Mouse (Mus musculus): Measurements from ENCODE around the gene Fryl. TPM values are rescaled to one million over a fixed set of nuclear protein-coding genes. Genes with fewer than 3 reads are reported as not detected.
"Not testable (repeated sequence)": the region's sequence is repeated elsewhere in the genome, so short reads cannot be mapped to it uniquely, and the experiment has no call there.

Fryl gene
- polyA plus RNA-seq, 1 experiment: 15.3 TPM

DNA sequence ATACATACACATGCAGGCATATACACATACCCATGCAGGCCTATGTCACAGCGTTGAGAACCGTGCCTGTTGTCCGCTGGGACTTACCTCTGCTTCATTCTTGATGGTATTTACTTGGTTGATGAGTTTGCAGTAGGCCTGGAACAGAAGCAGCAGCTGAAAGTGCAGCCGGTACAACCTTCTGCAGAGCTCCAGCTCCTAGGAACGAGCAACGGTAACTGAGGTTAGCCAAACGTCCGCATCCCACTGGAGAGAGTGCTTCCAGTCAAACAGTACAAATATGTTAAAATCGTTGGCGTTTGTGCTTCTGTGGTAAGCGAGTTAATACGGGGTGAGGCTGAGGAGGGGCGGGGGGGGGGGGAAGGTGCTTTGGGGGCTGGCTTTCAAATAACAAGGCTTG is 232.6 kb downstream of the Fryl start:
- TF ChIP-seq POLR2A (IDR thresholded peaks at IDR 0.05; ENCODE audit: insufficient read length, low read depth): no peak
- no peak for TF ChIP-seq CEBPB (IDR thresholded peaks at IDR 0.05; ENCODE audit: insufficient read depth, poor library complexity, severe bottlenecking)
- TF ChIP-seq MAX (IDR thresholded peaks at IDR 0.05; ENCODE audit: low read depth): no peak
- no peak for TF ChIP-seq MYOD1 (IDR thresholded peaks at IDR 0.05; ENCODE audit: control insufficient read depth in 1 of 3, insufficient read length in 2 of 3, low read depth in 2 of 3)
- TF ChIP-seq USF1 (IDR thresholded peaks at IDR 0.05; ENCODE audit: low read depth): no peak
- no peak for TF ChIP-seq MYOG (IDR thresholded peaks at IDR 0.05; ENCODE audit: control insufficient read depth in 1 of 3, insufficient read depth in 1 of 3, insufficient read length in 2 of 3, low read depth in 2 of 3)
- no peak for TF ChIP-seq POLR2AphosphoS2 (IDR thresholded peaks at IDR 0.05; ENCODE audit: insufficient read length, low read depth)
- TF ChIP-seq SRF (IDR thresholded peaks at IDR 0.05; ENCODE audit: control insufficient read depth, insufficient read length, low read depth): no peak
- no peak for TF ChIP-seq REST (IDR thresholded peaks at IDR 0.05; ENCODE audit: insufficient read depth, insufficient read length)
- TF ChIP-seq E2F4 (IDR thresholded peaks at IDR 0.05; ENCODE audit: insufficient read depth): no peak
- no peak for TF ChIP-seq TCF12 (IDR thresholded peaks at IDR 0.05; ENCODE audit: insufficient read depth, poor library complexity, severe bottlenecking)
- TF ChIP-seq TCF3 (IDR thresholded peaks at IDR 0.05; ENCODE audit: insufficient read length, low read depth): no peak
- Histone ChIP-seq H3K36me3 (ENCODE audit: control insufficient read depth, insufficient read depth) (peaks cover 16% of the 10 kb centered on the region), H3K79me2 (ENCODE audit: control insufficient read depth, insufficient read depth) (no peaks in the 10 kb centered on the region), H3K4me3 (no peak overlapping the region), H3K4me2 (ENCODE audit: low read depth) (no peak overlapping the region), H3ac (ENCODE audit: control insufficient read depth, insufficient read length) (no peak overlapping the region), H3K27me3 (ENCODE audit: control insufficient read depth, insufficient read depth, insufficient read length) (no peaks in the 10 kb centered on the region)

DNA sequence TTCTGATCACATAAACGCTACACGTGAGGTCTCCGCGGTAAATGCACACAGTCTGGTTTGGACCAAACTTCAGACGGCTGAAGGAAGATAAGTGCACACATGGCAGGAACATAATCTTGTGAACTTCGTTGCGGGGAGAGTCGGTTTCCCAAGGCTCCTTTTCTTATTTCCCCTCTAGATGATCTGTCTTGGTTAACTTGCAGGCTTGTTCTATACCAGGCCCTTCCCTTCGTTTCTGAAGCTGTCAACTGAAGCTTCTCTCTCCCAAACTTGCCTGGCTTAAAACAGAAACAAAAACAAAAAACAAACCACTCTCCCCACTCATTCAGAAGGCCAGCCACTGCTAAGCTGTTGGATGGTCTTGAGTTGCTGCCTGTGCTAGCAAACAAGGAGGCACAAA is 241.7 kb downstream of the Fryl start:
- Histone ChIP-seq H3K4me3 (no peak overlapping the region), H3K79me2 (ENCODE audit: control insufficient read depth, insufficient read depth) (no peaks in the 10 kb centered on the region), H3K36me3 (ENCODE audit: control insufficient read depth, insufficient read depth) (no peaks in the 10 kb centered on the region), H3K27me3 (ENCODE audit: control insufficient read depth, insufficient read depth, insufficient read length) (peaks cover 4% of the 10 kb centered on the region), H3K4me2 (ENCODE audit: low read depth) (no peak overlapping the region), H3ac (ENCODE audit: control insufficient read depth, insufficient read length) (no peak overlapping the region)
- TF ChIP-seq TCF12 (IDR thresholded peaks at IDR 0.05; ENCODE audit: insufficient read depth, poor library complexity, severe bottlenecking) (no peak), MYOG (IDR thresholded peaks at IDR 0.05; ENCODE audit: control insufficient read depth in 1 of 3, insufficient read depth in 1 of 3, insufficient read length in 2 of 3, low read depth in 2 of 3) (no peak), CEBPB (IDR thresholded peaks at IDR 0.05; ENCODE audit: insufficient read depth, poor library complexity, severe bottlenecking) (no peak), MYOD1 (IDR thresholded peaks at IDR 0.05; ENCODE audit: control insufficient read depth in 1 of 3, insufficient read length in 2 of 3, low read depth in 2 of 3) (no peak), E2F4 (IDR thresholded peaks at IDR 0.05; ENCODE audit: insufficient read depth) (no peak), POLR2A (IDR thresholded peaks at IDR 0.05; ENCODE audit: insufficient read length, low read depth) (no peak), SRF (IDR thresholded peaks at IDR 0.05; ENCODE audit: control insufficient read depth, insufficient read length, low read depth) (no peak), TCF3 (IDR thresholded peaks at IDR 0.05; ENCODE audit: insufficient read length, low read depth) (no peak), POLR2AphosphoS2 (IDR thresholded peaks at IDR 0.05; ENCODE audit: insufficient read length, low read depth) (no peak), MAX (IDR thresholded peaks at IDR 0.05; ENCODE audit: low read depth) (no peak), USF1 (IDR thresholded peaks at IDR 0.05; ENCODE audit: low read depth) (no peak), REST (IDR thresholded peaks at IDR 0.05; ENCODE audit: insufficient read depth, insufficient read length) (no peak)

DNA sequence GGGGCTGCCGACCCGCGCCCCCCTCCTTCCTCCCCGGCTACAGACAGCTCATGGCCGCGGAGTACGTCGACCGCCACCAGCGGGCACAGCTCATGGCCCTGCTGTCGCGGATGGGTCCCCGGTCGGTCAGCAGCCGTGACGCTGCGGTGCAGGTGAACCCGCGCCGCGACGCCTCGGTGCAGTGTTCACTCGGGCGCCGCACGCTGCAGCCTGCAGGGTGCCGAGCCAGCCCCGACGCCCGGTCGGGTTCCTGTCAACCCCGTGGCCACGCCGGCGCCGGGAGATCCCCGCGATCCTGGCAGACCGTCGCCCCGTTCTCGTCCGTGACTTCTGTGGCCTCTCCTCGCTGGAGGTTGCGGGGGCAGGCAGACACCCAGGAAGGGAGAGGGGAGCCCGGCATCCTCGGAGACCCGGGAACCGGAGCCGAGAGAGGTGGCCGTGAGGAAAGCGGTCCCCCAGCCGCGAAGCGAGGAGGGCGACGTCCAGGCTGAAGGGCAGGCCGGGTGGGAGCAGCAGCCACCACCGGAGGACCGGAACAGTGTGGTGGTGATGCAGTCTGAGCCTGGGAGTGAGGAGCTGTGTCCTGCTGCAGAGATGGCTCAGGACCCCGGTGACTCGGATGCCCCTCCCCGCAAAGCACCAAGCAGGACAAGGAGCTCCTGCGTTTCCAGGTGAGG is 242.7 kb downstream of the Fryl start:
- H3K4me3 ChIP-seq; H3K27me3 ChIP-seq (ENCODE audit: control insufficient read depth, insufficient read depth, insufficient read length); H3K79me2 ChIP-seq (ENCODE audit: control insufficient read depth, insufficient read depth); H3ac ChIP-seq (ENCODE audit: control insufficient read depth, insufficient read length); H3K36me3 ChIP-seq (ENCODE audit: control insufficient read depth, insufficient read depth); H3K4me2 ChIP-seq (ENCODE audit: low read depth): not testable (repeated sequence)

DNA sequence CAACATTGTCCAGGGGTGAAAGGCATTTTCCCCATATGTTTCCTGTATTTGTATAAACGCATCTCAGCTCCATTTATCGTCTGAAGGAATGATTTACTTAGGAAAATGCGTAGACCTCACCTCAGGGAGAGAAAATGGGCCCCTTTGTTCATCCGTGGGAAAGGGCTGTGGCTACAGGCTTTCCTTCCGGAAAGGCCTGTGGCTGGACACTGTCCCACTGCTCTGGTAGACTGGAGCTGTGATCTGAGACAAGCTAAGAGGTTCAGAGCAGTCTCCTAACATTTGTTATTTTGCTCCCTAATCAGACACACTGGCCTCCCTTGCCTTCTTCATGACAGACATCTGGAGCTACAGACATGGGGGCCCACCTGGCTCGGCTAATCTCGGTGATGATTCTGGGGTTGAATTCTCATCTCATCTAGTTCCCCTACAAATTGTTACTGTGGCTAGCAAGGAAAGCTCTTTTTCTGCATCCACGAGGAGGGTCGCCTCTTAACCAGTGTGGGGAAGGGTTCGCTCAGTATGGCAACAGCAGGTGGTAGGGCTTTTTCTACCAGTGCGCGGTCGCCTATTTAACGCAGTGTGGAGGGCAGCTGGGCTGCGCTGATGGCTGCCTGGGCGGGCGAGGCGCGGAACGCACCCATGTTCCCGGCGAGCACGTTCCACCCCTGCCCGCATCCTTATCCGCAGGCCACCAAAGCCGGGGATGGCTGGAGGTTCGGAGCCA is 243.4 kb downstream of the Fryl start:
- not testable (repeated sequence) for H3K27me3 ChIP-seq (ENCODE audit: control insufficient read depth, insufficient read depth, insufficient read length); H3K79me2 ChIP-seq (ENCODE audit: control insufficient read depth, insufficient read depth); H3ac ChIP-seq (ENCODE audit: control insufficient read depth, insufficient read length); H3K36me3 ChIP-seq (ENCODE audit: control insufficient read depth, insufficient read depth); H3K4me2 ChIP-seq (ENCODE audit: low read depth); H3K4me3 ChIP-seq

DNA sequence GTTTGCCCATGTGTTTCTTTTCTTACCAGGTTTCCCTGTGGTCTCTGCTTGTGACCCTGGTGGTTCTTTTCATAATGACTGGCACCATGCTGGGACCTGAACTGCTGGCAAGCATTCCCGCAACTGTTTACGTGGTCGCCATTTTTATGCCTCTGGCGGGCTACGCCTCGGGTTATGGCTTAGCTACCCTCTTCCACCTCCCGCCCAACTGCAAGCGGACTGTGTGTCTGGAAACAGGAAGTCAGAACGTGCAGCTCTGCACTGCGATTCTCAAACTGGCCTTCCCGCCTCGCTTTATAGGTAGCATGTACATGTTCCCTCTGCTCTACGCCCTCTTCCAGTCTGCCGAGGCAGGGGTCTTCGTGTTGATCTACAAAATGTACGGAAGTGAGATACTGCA is 244.6 kb downstream of the Fryl start:
- H3K4me3 ChIP-seq; H3K36me3 ChIP-seq (ENCODE audit: control insufficient read depth, insufficient read depth); H3K4me2 ChIP-seq (ENCODE audit: low read depth); H3K79me2 ChIP-seq (ENCODE audit: control insufficient read depth, insufficient read depth); H3ac ChIP-seq (ENCODE audit: control insufficient read depth, insufficient read length): not testable (repeated sequence)
- peaks cover 11% of the 10 kb centered on the region for H3K27me3 ChIP-seq (ENCODE audit: control insufficient read depth, insufficient read depth, insufficient read length)

DNA sequence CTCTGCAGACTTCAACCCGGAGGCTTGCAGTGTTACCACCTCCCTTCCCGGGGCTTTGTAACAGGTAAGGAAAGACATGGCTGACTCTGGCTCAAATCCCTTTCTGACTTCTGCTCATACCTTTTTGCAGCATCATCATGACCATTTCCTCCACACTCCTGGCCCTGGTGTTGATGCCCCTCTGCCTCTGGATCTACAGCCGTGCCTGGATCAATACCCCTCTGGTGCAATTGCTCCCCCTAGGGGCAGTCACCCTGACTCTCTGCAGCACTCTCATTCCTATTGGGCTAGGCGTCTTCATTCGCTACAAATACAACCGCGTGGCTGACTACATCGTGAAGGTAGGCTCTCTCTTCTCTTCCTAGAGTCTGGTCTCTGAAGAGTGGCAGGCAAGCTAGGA is 248.2 kb downstream of the Fryl start:
- H3K79me2 ChIP-seq (ENCODE audit: control insufficient read depth, insufficient read depth); H3ac ChIP-seq (ENCODE audit: control insufficient read depth, insufficient read length); H3K4me3 ChIP-seq; H3K36me3 ChIP-seq (ENCODE audit: control insufficient read depth, insufficient read depth); H3K4me2 ChIP-seq (ENCODE audit: low read depth): not testable (repeated sequence)
- H3K27me3 ChIP-seq (ENCODE audit: control insufficient read depth, insufficient read depth, insufficient read length): peaks cover 11% of the 10 kb centered on the region

All from myocyte (in vitro differentiated cells).